Mouse (Mus musculus): ENCODE results near the gene Hsd3b7.

The Hsd3b7 gene

DNA sequence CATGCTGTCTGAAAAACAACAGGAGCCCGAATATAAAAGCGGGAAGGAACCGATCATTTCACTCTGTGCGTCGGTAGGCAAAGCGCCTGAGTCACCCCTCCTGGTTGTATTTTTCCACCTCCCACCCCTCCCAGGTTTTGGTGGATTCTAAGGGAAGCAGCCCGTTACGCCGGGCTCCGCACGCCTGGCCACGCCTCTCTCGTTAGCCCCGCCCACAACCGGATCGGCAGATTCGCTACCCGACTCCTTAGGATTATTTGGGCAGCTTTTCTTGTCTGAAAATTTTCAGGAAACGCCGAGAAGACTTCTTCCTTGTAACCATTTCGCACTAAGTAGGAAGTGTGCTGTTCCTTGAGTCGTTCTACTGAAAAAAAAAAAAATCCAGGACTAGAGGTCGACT is 24.0 kb upstream of the Hsd3b7 start, which contains the start of gene Setd1a:
Setd1a (plus strand) TSS at position 245 of the 400 bp plus-strand sequence.
- peak; percentile 95 for DNase-seq

DNA sequence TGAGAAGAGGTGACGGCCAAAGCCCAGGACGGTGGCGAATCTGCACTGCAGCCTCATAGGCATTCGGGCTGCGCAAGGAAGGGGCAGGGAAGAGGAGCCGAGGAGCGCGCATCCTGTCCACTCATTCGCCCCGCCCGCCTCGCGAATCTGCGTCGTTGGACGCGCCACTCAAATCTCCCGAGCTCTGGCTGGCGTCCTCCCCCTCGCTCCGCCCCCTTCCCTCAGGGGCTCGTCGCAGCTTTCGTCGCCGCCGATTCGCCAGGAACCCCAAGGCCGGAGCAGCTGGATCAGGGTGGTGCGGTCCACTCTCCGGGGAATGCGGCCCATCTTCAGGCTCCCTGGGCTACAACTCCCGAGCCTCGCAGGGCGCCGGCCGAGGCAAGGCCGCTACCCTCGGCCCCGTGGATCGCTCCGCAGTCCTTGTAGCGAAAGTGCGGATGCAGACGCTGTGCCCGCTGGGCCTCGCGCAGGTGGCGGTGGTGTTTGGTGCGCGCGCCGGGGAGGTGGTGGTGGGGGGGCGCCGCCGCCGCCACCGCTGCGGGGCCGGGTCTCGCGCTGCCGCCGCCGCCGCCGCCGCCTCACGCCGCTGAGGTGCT is 23.4 kb upstream of the Hsd3b7 start:
- peak; percentile 99 for DNase-seq

DNA sequence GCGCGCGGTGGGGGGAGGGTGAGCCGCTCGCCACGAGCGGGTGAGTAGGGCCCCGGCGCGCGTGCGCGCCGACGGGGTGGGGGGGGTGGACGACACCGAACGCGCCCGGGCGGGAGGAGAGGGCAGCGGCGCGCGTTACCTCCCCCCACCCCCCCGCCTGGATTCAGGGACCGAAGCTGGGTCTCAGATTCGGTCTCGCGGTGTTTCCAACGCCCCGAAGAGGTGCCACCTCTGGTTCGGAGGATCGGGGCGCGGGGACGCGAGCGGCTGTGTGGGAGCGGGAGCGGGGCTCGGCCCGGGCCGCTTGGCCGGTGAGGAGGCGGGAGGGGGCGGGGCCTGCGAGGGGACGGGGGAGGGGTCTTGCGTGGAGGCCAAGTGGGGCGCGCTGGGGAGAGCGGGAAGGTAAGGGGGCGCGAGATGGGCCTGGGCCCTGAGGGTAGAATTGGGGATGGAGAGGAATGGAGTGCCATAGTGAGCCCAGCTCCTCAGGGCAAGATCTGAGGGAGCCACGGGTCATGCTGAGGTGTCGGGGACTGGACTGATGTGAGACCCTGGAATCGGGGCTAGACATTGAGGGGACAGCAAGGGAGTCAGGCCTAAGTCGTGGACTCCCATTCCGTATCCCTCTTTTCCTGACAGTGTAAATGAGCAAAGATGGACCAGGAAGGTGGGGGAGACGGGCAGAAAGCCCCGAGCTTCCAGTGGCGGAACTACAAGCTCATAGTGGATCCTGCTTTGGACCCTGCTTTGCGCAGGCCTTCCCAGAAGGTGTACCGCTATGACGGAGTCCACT is 22.7 kb upstream of the Hsd3b7 start:
- peak; percentile 78 to 84 for DNase-seq

DNA sequence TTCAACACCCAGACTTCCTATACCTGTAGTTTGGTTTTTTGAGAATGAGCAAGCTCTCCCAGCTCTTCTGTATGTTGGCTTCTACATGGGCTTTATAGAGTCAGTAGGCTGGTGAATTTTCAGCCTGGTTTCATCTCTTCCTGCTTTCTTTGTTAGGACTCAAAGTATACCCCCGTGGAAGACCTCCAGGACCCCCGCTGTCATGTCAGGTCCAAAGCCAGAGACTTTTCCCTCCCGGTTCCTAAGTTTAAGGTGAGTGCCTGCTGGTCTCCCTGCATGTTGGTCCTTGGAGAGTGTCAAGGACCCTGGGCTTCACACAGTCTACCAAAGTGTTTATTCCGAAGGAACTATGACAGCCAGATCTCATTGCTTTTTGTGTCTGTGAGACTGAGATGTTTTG is 22.1 kb upstream of the Hsd3b7 start:
- no peak for DNase-seq

DNA sequence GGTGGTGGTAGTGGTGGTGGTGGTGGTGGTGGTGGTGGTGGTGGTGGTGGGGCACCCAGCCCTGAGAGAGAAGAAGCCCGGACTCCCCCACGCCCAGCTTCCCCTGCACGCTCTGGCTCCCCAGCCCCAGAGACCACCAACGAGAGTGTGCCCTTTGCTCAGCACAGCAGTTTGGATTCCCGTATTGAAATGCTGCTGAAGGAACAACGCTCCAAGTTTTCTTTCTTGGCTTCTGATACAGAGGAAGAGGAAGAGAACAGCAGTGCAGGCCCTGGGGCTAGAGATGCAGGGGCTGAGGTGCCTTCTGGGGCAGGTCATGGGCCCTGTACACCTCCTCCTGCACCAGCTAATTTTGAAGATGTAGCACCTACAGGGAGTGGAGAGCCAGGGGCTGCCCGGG is 15.1 kb upstream of the Hsd3b7 start, which contains the start of gene Gm49388:
Gm49388 (plus strand) TSS at position 301 of the 400 bp plus-strand sequence.
- no peak for DNase-seq

DNA sequence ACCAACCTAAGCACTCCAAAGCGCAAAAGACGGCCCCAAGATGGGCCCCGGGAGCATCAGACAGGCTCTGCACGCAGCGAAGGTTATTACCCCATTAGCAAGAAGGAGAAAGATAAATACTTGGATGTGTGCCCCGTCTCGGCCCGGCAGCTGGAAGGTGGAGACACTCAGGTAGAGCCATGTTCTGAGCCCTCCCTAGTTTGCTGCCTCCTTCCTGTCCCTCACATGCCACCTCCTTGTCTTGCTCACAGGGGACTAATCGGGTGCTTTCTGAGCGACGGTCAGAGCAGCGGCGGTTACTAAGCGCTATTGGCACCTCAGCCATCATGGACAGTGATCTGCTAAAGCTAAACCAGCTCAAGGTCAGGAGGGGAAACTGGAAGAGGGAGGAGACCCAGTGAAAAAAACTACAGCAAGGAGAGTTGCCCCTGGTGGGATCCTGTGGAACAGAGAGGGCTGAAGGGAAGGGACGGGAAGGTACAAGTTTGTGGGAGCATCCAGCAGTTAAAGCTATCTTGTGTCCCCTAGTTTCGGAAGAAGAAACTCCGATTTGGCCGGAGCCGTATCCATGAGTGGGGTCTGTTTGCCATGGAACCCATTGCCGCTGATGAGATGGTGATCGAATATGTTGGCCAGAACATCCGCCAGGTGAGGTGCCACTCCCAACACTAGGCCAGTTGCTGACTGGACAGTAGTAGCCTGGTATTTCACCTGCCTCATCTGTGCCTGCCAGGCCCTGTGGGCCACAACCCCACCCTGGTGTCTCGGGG is 3.1 kb upstream of the Hsd3b7 start:
- no peak for DNase-seq

DNA sequence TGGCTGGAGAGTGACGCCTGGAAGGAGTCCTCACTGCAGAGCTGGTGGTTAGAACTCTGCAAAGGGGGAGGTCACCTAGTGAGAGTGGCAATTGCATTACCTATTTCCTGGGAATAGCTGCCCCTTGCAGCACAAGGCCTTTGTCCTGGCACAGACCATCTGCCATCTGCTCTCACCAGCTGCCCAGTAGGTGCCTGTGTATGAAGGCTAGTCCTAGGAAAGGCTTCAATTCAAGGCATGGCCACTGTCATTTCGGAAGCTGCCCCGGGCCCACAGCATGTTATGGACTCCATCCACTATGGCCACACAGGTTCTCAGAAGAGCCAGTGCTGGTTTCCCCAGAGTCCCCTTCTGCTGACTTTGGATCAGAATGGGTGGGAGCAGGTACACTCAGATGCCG is 1.8 kb upstream of the Hsd3b7 start:
- DNase-seq: no peak

DNA sequence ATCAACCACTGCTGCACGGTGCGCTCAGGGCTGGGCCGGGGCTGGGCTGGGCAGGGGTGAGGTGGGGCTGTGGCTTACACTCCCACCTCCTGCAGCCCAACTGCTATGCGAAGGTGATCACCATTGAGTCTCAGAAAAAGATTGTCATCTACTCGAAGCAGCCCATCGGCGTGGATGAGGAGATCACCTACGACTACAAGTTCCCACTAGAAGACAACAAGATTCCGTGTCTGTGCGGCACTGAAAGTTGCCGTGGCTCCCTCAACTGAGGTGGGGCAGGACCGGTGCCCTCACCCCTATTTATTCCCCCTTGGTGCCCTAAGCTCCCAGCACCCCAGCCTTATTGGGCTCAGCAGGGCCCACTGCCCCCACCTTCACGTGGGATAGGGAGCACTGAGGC is 1.2 kb upstream of the Hsd3b7 start:
- DNase-seq: no peak

DNA sequence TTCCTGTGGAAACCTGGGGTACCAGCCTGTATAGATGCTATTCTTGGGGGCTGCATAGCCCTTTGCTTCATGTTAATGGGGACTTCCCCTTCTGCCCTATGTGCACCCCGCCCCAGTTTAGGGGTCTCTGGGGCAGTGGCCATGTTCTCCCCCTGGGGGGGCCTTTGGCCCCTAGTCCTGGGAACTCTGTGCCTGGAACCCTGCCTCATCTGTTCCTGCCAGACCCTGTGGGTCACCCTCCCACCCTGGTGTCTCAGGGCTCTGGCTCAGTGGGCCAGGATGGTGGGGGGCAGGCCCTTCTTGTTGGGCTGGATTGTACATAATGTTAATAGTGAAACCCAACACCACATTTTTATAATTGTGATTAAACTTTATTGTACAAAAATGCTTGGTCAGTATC is 666 bp upstream of the Hsd3b7 start:
- DNase-seq: no peak

DNA sequence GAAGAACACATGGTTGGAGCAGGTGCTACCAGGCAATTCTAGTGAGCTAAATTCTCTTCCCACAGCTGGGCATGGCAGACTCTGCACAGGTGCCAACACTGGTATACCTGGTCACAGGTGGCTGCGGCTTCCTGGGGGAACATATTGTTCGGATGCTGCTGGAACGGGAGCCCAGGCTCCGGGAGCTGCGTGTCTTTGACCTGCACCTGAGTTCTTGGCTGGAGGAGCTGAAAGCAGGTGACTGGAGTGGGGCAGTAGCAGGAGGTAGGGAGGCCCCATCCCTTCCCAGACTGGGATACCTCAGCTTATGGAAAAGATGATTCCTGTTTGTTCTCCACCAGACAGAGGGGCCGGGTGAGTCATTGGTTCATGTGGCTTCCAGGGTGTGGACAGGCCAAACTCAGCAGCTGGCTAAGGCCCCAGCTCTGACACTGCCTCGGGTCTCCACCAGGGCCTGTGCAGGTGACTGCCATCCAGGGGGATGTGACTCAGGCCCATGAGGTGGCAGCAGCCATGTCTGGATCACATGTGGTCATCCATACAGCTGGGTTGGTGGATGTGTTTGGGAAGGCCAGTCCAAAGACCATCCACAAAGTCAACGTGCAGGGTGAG is 712 bp downstream of the Hsd3b7 start:
- DNase-seq: peak in 1 of 2 experiments; percentile 28

DNA sequence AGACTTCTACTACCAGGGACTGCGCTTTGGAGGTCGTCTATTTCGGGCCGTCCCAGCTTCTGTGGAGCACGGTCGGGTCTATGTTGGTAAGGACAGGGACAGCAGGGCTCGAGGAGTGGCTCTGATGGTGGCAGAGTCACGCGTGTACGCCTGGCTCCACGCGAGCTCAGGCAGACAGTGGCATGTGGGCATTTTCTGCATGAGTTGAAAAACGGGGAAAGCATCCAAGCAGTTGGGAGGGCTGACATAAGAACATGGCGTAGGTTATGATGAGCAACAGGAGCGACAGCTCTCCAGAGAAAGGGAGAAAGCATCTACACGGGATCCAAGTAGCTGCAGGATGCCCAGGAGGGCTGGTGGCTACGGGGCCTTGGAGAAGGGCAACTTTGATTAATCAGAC is 1.9 kb downstream of the Hsd3b7 start:
- no peak for DNase-seq

DNA sequence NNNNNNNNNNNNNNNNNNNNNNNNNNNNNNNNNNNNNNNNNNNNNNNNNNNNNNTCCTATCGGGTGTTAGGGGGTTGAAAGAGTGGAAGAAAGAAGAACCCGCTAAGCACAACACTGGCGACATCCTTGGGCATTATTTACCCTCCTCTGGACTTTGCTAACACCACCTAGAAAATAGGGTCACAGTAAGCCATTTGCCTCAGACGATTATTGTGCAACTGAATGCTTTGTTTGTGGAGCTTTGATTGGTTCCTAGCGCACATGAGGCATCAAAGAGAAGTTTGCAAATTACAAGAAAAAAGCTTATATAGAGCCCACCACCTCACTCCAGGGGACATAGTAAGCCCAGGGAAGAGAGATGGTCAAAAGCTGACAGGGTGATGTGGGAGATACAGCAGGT is 8.4 kb downstream of the Hsd3b7 start:
- DNase-seq: no peak

DNA sequence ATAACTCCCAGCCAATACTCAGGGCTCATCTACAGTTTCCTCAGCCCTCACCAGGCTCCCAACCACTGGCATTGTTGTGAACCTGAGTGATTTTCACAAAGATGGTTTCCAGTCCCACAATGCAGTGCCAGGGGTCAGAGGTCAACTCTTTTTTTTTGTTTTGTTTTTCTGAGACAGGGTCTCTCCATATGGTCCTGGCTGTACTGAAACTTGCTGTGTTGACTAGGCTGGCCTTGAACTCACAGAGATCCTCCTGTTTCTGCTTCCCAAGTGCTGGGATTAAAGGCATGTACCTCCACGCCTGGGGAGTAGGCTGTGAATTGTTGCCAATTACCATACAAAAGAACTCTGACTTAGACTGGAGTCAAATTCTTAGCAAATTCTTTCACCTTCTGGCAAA is 9.4 kb downstream of the Hsd3b7 start:
- no peak for DNase-seq

DNA sequence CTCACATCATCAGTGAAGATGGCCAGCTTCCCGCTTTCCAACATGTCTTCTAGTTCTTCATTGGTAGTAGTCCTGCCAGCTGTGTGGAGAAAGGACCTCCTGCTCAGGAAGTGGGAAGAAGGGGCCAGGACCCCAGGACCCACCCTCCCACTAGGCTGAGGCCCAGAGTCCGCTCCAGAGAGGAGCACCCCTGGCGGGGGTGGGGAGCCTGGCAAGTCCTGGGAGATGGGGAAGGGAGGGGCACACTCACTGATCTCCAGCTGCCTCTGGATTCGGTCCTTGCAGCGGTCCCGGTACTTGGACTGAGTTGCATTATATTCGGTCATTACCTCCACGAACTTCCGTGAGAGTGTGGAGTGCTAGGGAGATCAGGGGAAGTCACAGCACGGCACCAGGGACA is 10.2 kb downstream of the Hsd3b7 start:
- DNase-seq: no peak

DNA sequence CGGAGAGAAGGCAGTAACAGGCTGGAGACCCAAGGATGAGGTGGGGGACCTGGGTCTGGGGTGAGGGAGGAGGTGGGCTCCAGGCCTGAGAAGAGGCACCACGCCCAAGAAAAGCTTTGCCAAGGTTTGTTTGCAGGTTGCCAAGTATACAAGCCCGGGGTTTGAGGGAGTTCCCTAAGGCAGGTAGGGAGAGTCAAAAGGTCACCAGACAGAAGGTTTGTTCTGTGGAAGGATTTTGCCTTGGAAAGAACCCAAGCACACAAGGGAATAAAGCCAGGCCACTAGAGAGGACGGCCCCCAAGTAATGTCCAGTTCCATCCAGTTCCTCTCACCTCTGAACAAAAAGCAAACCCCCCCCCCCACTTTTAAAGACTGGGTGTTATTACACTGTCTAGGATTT is 10.8 kb downstream of the Hsd3b7 start:
- no peak for DNase-seq

DNA sequence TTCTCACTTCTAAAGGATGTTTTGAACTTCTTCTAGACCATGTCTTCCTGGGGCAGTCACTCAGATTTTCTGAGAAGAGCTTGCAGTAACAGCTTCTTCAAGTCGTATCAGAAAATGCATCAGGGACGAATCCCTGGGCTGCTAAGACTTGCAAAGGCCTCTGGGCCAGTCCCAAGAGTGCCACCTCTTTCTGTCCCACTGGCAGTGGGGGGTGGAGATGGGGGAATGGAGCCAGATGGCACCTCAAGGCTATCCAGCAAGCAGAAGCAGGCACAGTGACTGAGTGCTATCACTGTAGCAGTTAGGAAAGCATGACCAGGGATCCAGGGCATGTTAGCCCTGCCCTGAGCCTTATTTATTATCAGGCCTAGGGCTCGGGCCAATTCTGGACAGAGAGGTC is 11.9 kb downstream of the Hsd3b7 start:
- DNase-seq: no peak

DNA sequence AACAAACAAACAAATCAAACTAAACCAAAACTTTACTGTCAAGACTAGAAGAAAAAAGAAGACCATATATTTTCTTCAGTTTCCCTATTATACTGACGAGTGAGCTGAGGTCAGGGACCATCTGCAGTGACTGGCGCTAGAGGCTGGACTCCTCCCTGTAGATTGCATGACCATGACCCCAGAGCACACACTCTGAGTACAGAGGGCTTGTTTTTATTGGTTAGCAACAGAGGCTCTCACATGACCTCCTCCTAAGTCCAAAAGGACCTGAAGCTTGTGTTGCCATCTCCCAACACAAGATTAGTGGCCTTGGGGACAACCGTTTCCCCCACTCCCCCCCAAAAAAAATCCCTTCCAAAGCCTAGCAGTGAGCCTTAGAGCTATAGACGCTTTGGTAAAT is 13.4 kb downstream of the Hsd3b7 start:
- DNase-seq: no peak

DNA sequence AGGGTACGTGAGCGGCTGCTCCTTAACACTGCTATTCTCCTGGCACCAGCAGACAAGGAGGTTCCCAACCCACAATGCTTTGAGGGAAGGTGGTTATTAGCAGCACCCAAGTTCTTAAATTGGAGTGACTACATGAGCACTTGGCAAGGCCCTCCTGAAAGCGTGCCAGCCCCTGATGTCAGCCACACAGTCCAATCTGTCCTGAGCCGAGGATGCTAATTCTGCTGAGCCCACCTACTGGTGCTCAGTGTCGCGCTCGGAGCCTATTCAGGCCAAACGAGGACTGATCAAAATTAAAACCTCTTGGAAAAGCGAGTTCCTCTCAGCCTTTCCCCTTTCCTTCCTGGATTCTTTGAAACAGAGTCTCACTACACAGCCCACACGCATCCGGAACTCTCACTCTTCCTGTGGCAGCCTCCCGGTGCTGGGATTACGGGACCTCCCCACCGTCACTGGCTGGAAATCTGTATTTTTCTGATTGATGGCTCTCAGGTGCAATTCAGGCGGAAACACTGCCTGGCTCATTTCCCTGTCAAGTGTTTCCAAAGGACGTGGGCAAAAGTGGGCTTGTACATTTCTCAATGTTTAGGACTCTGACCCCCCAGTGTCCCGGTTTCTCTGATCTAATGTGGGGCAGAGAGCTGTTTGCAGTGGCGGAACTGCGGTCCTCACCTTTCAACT is 14.0 kb downstream of the Hsd3b7 start:
- peak; percentile 61 for DNase-seq

DNA sequence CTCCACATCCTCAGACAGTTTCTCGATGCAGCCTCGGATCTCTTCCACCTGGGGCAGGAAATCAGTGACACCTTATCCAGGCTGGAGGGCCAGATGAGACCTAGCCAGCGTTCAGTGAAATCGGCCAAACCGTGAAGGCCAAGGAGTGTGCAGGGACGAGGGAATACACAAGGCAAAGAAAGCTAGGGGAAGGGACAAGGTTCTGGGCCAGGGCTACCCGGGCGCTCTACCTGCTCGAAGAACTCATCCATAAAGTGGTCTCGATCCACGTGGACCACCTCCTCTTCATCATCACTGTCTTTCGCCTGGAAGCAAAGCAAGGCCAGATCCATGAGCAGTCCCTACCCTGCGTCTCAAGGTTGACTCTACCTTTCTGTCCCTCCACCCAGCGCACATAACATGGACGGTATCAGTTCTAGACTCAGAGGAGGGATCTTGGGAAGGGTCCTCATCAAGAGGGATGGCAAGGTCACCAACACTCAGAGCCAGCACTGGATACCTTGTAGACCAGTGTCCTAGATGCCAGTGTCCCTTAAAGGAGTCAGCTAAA is 14.8 kb downstream of the Hsd3b7 start:
- no peak for DNase-seq

DNA sequence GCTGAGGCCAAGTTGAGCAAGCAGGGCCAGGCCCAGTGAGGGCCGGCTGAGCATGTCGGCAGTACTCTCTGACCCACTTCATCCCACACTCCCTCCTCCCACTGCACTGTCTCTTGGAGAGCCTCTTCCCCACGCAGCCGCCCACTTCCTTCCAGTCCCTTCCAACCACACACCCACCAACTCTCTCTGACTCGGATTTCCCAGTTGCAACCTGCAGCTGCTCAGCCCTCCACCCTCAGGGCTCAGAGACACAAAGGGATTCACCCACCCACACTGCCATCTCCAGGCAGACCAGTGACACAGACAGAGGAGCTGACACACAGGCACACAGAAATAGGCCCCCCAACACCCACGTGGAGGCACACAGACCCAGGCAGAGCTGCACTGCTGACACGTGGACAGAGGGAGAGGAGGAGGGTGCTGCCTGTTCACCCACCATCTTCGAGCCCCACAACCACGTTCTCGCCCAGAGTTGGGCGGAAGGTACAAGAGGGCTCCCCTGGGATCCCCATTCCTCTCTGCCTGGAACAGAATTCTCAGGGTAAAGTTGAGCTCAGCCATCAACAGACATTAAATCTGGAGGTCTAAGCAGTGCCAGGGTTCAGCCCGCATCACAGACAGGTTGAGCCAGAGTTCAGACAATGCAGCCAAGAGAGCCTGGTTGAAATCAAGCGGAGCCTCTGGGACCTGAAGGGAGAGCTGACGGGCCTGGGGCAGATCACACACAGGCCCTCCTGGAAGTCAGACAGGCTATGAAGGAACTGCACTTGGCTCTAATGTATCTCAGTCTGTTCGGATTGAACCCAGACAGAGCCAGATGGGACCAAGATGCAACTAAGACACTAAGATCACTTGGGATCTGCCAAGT is 15.8 kb downstream of the Hsd3b7 start:
- peak; percentile 58 to 76 for DNase-seq

DNA sequence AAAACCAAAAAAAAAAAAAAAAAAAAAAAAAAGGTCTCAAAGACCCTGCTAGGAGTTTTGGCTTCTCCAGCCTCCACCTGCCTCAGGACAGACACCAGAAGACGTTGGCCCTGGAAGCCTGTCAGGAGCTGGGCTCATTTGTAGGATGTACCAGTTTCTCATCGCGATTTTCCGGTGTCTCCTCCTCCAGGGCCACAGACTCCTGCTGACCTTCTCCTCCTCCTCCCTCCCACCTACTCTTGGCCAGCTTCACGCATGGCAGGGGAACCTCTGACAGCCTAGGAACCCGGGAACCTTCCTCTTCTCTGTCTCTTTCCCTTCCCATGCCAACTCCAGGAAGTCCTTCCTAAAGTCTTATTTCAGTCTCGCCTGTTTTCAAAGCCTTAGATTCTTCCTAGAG is 16.6 kb downstream of the Hsd3b7 start:
- DNase-seq: no peak
